Mouse (Mus musculus): ENCODE data around the gene Tmbim1. TPM values are rescaled to one million over a fixed set of nuclear protein-coding genes. Genes with fewer than 3 reads are reported as not detected.

The Tmbim1 gene
- polyA plus RNA-seq, 1 experiment: 60.8 TPM

GRCm38 (mm10) chr1:74248799-74249198, 56.6 kb downstream of the Tmbim1 start:
- Histone ChIP-seq H3K27ac (ENCODE audit: insufficient read depth, low read length) (peak overlapping the region; percentile 63), H3K4me3 (ENCODE audit: extremely low read depth, insufficient read depth, insufficient read length) (no peak overlapping the region), H3K36me3 (ENCODE audit: control insufficient read depth, insufficient read depth, low read length) (peaks cover 40% of the 10 kb centered on the region), H3K4me1 (ENCODE audit: control insufficient read depth, insufficient read depth, insufficient read length) (peaks cover 23% of the 10 kb centered on the region), H3K27me3 (ENCODE audit: control insufficient read depth, insufficient read depth, low read length) (no peaks in the 10 kb centered on the region)
- peak; percentile 42 to 66 for DNase-seq (ENCODE audit: low read depth in 1 of 2, low spot score in 2 of 2)
- WGBS: 2% methylated on average over 1 of the region's 1 CpGs
- TF ChIP-seq POLR2A (IDR thresholded peaks at IDR 0.05; ENCODE audit: low read depth, low read length) (no peak), CTCF (IDR thresholded peaks at IDR 0.05; ENCODE audit: extremely low read depth, insufficient read depth, insufficient read length, insufficient replicate concordance) (no peak)

- H3K27ac ChIP-seq (ENCODE audit: insufficient read depth, low read length): no peak overlapping the region
- peaks cover 43% of the 10 kb centered on the region for H3K4me1 ChIP-seq (ENCODE audit: control insufficient read depth, insufficient read depth, insufficient read length)
- no peaks in the 10 kb centered on the region for H3K27me3 ChIP-seq (ENCODE audit: control insufficient read depth, insufficient read depth, low read length)
- peaks cover 22% of the 10 kb centered on the region for H3K36me3 ChIP-seq (ENCODE audit: control insufficient read depth, insufficient read depth, low read length)
- TF ChIP-seq CTCF (IDR thresholded peaks at IDR 0.05; ENCODE audit: extremely low read depth, insufficient read depth, insufficient read length, insufficient replicate concordance) (no peak), POLR2A (IDR thresholded peaks at IDR 0.05; ENCODE audit: low read depth, low read length) (no peak)
- H3K4me3 ChIP-seq (ENCODE audit: extremely low read depth, insufficient read depth, insufficient read length): no peak overlapping the region
- 38% methylated on average over 2 of the region's 2 CpGs for WGBS
- no peak for DNase-seq (ENCODE audit: low read depth in 1 of 2, low spot score in 2 of 2)
Measured at GRCm38 (mm10) chr1:74245525-74245924, 59.9 kb downstream of the Tmbim1 start.

- Histone ChIP-seq H3K27me3 (ENCODE audit: control insufficient read depth, insufficient read depth, low read length) (no peaks in the 10 kb centered on the region), H3K36me3 (ENCODE audit: control insufficient read depth, insufficient read depth, low read length) (no peaks in the 10 kb centered on the region), H3K27ac (ENCODE audit: insufficient read depth, low read length) (peak overlapping the region; percentile 28; the same call in 1 of the 2 replicates), H3K4me3 (ENCODE audit: extremely low read depth, insufficient read depth, insufficient read length) (no peak overlapping the region), H3K4me1 (ENCODE audit: control insufficient read depth, insufficient read depth, insufficient read length) (peaks cover 39% of the 10 kb centered on the region)
- DNase-seq (ENCODE audit: low read depth in 1 of 2, low spot score in 2 of 2): no peak
- TF ChIP-seq POLR2A (IDR thresholded peaks at IDR 0.05; ENCODE audit: low read depth, low read length): no peak
- no peak for TF ChIP-seq CTCF (IDR thresholded peaks at IDR 0.05; ENCODE audit: extremely low read depth, insufficient read depth, insufficient read length, insufficient replicate concordance)
- WGBS: 54% methylated on average over 4 of the region's 4 CpGs
Measured at GRCm38 (mm10) chr1:74240832-74241231, 64.6 kb downstream of the Tmbim1 start.

GRCm38 (mm10) chr1:74240311-74240710, 65.1 kb downstream of the Tmbim1 start:
- TF ChIP-seq CTCF (IDR thresholded peaks at IDR 0.05; ENCODE audit: extremely low read depth, insufficient read depth, insufficient read length, insufficient replicate concordance) (no peak), POLR2A (IDR thresholded peaks at IDR 0.05; ENCODE audit: low read depth, low read length) (no peak)
- Histone ChIP-seq H3K27ac (ENCODE audit: insufficient read depth, low read length) (peak overlapping the region; percentile 56), H3K4me1 (ENCODE audit: control insufficient read depth, insufficient read depth, insufficient read length) (peaks cover 38% of the 10 kb centered on the region), H3K4me3 (ENCODE audit: extremely low read depth, insufficient read depth, insufficient read length) (no peak overlapping the region), H3K36me3 (ENCODE audit: control insufficient read depth, insufficient read depth, low read length) (no peaks in the 10 kb centered on the region), H3K27me3 (ENCODE audit: control insufficient read depth, insufficient read depth, low read length) (no peaks in the 10 kb centered on the region)
- 40% methylated on average over 6 of the region's 6 CpGs for WGBS
- DNase-seq (ENCODE audit: low read depth in 1 of 2, low spot score in 2 of 2): no peak

GRCm38 (mm10) chr1:74239618-74240017, 65.8 kb downstream of the Tmbim1 start:
- H3K36me3 ChIP-seq (ENCODE audit: control insufficient read depth, insufficient read depth, low read length): no peaks in the 10 kb centered on the region
- no peaks in the 10 kb centered on the region for H3K27me3 ChIP-seq (ENCODE audit: control insufficient read depth, insufficient read depth, low read length)
- TF ChIP-seq CTCF (IDR thresholded peaks at IDR 0.05; ENCODE audit: extremely low read depth, insufficient read depth, insufficient read length, insufficient replicate concordance) (no peak), POLR2A (IDR thresholded peaks at IDR 0.05; ENCODE audit: low read depth, low read length) (no peak)
- peak overlapping the region; percentile 31; the same call in 1 of the 2 replicates for H3K4me3 ChIP-seq (ENCODE audit: extremely low read depth, insufficient read depth, insufficient read length)
- H3K4me1 ChIP-seq (ENCODE audit: control insufficient read depth, insufficient read depth, insufficient read length): peaks cover 35% of the 10 kb centered on the region
- 4% methylated on average over 11 of the region's 11 CpGs for WGBS
- peak overlapping the region; percentile 44 for H3K27ac ChIP-seq (ENCODE audit: insufficient read depth, low read length)
- peak in 1 of 2 experiments; percentile 23 for DNase-seq (ENCODE audit: low read depth in 1 of 2, low spot score in 2 of 2)

GRCm38 (mm10) chr1:74239162-74239561, 66.3 kb downstream of the Tmbim1 start:
- WGBS: 8% methylated on average over 7 of the region's 7 CpGs
- Histone ChIP-seq H3K4me1 (ENCODE audit: control insufficient read depth, insufficient read depth, insufficient read length) (peaks cover 31% of the 10 kb centered on the region), H3K27me3 (ENCODE audit: control insufficient read depth, insufficient read depth, low read length) (no peaks in the 10 kb centered on the region), H3K27ac (ENCODE audit: insufficient read depth, low read length) (peak overlapping the region; percentile 44), H3K36me3 (ENCODE audit: control insufficient read depth, insufficient read depth, low read length) (no peaks in the 10 kb centered on the region), H3K4me3 (ENCODE audit: extremely low read depth, insufficient read depth, insufficient read length) (peak overlapping the region; percentile 40; the same call in 1 of the 2 replicates)
- no peak for TF ChIP-seq POLR2A (IDR thresholded peaks at IDR 0.05; ENCODE audit: low read depth, low read length)
- no peak for TF ChIP-seq CTCF (IDR thresholded peaks at IDR 0.05; ENCODE audit: extremely low read depth, insufficient read depth, insufficient read length, insufficient replicate concordance)
- DNase-seq (ENCODE audit: low read depth in 1 of 2, low spot score in 2 of 2): no peak

Other genes starting within 250 kb of the Tmbim1 start
- 80.4 and 102 TPM in 2 replicates for gene Tns1, start 181.2 kb downstream of the Tmbim1 start, polyA plus RNA-seq (2012; rRNA removed)
- 0.41 and 0.67 TPM in 2 replicates for gene Rufy4, start 180.1 kb downstream of the Tmbim1 start, polyA plus RNA-seq (2012; rRNA removed)
- gene Cxcr2, start 151.6 kb downstream of the Tmbim1 start, polyA plus RNA-seq (2012; rRNA removed): 11.2 and 11.4 TPM in 2 replicates
- gene Cxcr1, start 111.0 kb downstream of the Tmbim1 start, polyA plus RNA-seq (2012; rRNA removed): 0.18 and 0.27 TPM in 2 replicates
- 186 and 302 TPM in 2 replicates for gene Arpc2, start 69.5 kb downstream of the Tmbim1 start, polyA plus RNA-seq (2012; rRNA removed)
- 0.08 and 0.14 TPM in 2 replicates for gene Gpbar1, start 27.1 kb downstream of the Tmbim1 start, polyA plus RNA-seq (2012; rRNA removed)
- 102 and 119 TPM in 2 replicates for gene Aamp, start 20.9 kb downstream of the Tmbim1 start, polyA plus RNA-seq (2012; rRNA removed)
- 27.5 and 33.8 TPM in 2 replicates for gene Pnkd, start 20.7 kb downstream of the Tmbim1 start, polyA plus RNA-seq (2012; rRNA removed)
- 0.31 and 0.51 TPM in 2 replicates for gene Catip, start 56.5 kb upstream of the Tmbim1 start, polyA plus RNA-seq (2012; rRNA removed)
- gene Slc11a1, start 69.6 kb upstream of the Tmbim1 start, polyA plus RNA-seq (2012; rRNA removed): 169 and 200 TPM in 2 replicates
- gene Ctdsp1, start 85.9 kb upstream of the Tmbim1 start, polyA plus RNA-seq (2012; rRNA removed): 96.1 and 114 TPM in 2 replicates
- gene Vil1, start 103.8 kb upstream of the Tmbim1 start, polyA plus RNA-seq (2012; rRNA removed): not detected in 2 replicates
- gene Cnot9, start 200.4 kb upstream of the Tmbim1 start, polyA plus RNA-seq (2012; rRNA removed): 12.6 and 14.8 TPM in 2 replicates
- not detected in 2 replicates for gene Plcd4, start 237.3 kb upstream of the Tmbim1 start, polyA plus RNA-seq (2012; rRNA removed)
- 2.5 and 2.7 TPM in 2 replicates for gene Usp37, start 238.7 kb upstream of the Tmbim1 start, polyA plus RNA-seq (2012; rRNA removed)